ENCODE assay signal across 8 mouse cellular contexts in genomic region chr8:92356613-92357375, GRCm38 (mm10). TPM values are rescaled to one million over a fixed set of nuclear protein-coding genes. Genes with fewer than 3 reads are reported as not detected.
DNase-seq lines count a peak whose midpoint lies in the region; ATAC-seq and TF ChIP-seq lines count a peak whose summit lies in the region.

No protein-coding gene starts in this region.

- H3K9ac ChIP-seq in kidney, postnatal 0 days (ENCODE audit: low read depth, low read length): peak overlapping the region; percentile 52
- peak overlapping the region; percentile 94 for H3K9ac ChIP-seq in embryonic facial prominence, embryonic 14.5 days (ENCODE audit: low read depth, low read length)
- H3K9ac ChIP-seq in hindbrain, embryonic 16.5 days (ENCODE audit: low read depth, low read length): peak overlapping the region; percentile 67
- H3K9ac ChIP-seq in midbrain, embryonic 15.5 days: peak overlapping the region; percentile 35

- no peaks in the 10 kb centered on the region for H3K9me3 ChIP-seq in kidney, postnatal 0 days (replicated peaks; ENCODE audit: low read length)
- no peaks in the 10 kb centered on the region for H3K9me3 ChIP-seq in embryonic facial prominence, embryonic 14.5 days (ENCODE audit: control insufficient read depth, low read length)
- H3K9me3 ChIP-seq in hindbrain, embryonic 16.5 days (ENCODE audit: control insufficient read depth, low read length): no peaks in the 10 kb centered on the region
- H3K9me3 ChIP-seq in midbrain, embryonic 15.5 days: no peaks in the 10 kb centered on the region

- H3K36me3 ChIP-seq in kidney, postnatal 0 days (ENCODE audit: insufficient read depth, low read length): no peaks in the 10 kb centered on the region
- H3K36me3 ChIP-seq in embryonic facial prominence, embryonic 14.5 days (ENCODE audit: control insufficient read depth, insufficient read depth, low read length): peaks cover 9% of the 10 kb centered on the region; the same call in 1 of the 2 replicates
- H3K36me3 ChIP-seq in hindbrain, embryonic 16.5 days (ENCODE audit: control insufficient read depth, insufficient read depth, low read length): no peaks in the 10 kb centered on the region
- H3K36me3 ChIP-seq in midbrain, embryonic 15.5 days (replicated peaks): no peaks in the 10 kb centered on the region

- no peak for ATAC-seq in kidney, postnatal 0 days (replicated peaks; ENCODE audit: low FRiP score, low read depth)
- ATAC-seq in embryonic facial prominence, embryonic 14.5 days (ENCODE audit: low read depth): no peak
- ATAC-seq in hindbrain, embryonic 16.5 days: no peak; the same call in 1 of the 2 replicates
- ATAC-seq in midbrain, embryonic 15.5 days (replicated peaks): no peak; the same call in 1 of the 2 replicates

- WGBS in kidney, postnatal 0 days: 1% methylated on average over 40 of the region's 40 CpGs
- under 1% methylated on average over 32 of the region's 40 CpGs for WGBS in embryonic facial prominence, embryonic 14.5 days
- 1% methylated on average over 40 of the region's 40 CpGs for WGBS in hindbrain, embryonic 16.5 days
- WGBS in midbrain, embryonic 15.5 days: under 1% methylated on average over 40 of the region's 40 CpGs

- DNase-seq in kidney, postnatal 0 days (ENCODE audit: low spot score): no peak
- no peak for DNase-seq in kidney, postnatal 10 days
- DNase-seq in embryonic facial prominence, embryonic 14.5 days (ENCODE audit: low spot score): no peak
- DNase-seq in frontal cortex, adult 2 months (ENCODE audit: extremely low spot score in 1 of 2, low spot score in 1 of 2): no peak
- no peak for DNase-seq in thymus, postnatal 25 days
- DNase-seq in layer of hippocampus, postnatal 36 days: no peak

- H3K27ac ChIP-seq in kidney, postnatal 0 days: peak overlapping the region; percentile 61
- H3K27ac ChIP-seq in embryonic facial prominence, embryonic 14.5 days (replicated peaks; ENCODE audit: low read depth, low read length): peak overlapping the region; percentile 90
- peak overlapping the region; percentile 87 for H3K27ac ChIP-seq in hindbrain, embryonic 16.5 days (ENCODE audit: low read depth, low read length)
- peak overlapping the region; percentile 93 for H3K27ac ChIP-seq in midbrain, embryonic 15.5 days

- peak overlapping the region; percentile 74 for H3K4me2 ChIP-seq in kidney, postnatal 0 days (ENCODE audit: low read length)
- peak overlapping the region; percentile 69 for H3K4me2 ChIP-seq in embryonic facial prominence, embryonic 14.5 days (ENCODE audit: low read depth, low read length)
- peak overlapping the region; percentile 82 for H3K4me2 ChIP-seq in hindbrain, embryonic 16.5 days (ENCODE audit: low read length)
- peak overlapping the region; percentile 76 for H3K4me2 ChIP-seq in midbrain, embryonic 15.5 days

- no peak for TF ChIP-seq CTCF in kidney, postnatal 0 days (IDR thresholded peaks at IDR 0.05; ENCODE audit: low read depth)

- peaks cover 15% of the 10 kb centered on the region; the same call in 1 of the 2 replicates for H3K4me1 ChIP-seq in kidney, postnatal 0 days (replicated peaks; ENCODE audit: insufficient read depth, low read length)
- H3K4me1 ChIP-seq in embryonic facial prominence, embryonic 14.5 days (ENCODE audit: control insufficient read depth, insufficient read depth, low read length): peaks cover 12% of the 10 kb centered on the region
- H3K4me1 ChIP-seq in hindbrain, embryonic 16.5 days (ENCODE audit: control insufficient read depth, insufficient read depth, low read depth, low read length): peaks cover 13% of the 10 kb centered on the region
- peaks cover 46% of the 10 kb centered on the region for H3K4me1 ChIP-seq in midbrain, embryonic 15.5 days

- peaks cover 54% of the 10 kb centered on the region for H3K27me3 ChIP-seq in kidney, postnatal 0 days (ENCODE audit: insufficient read depth, low read length)
- H3K27me3 ChIP-seq in embryonic facial prominence, embryonic 14.5 days (replicated peaks; ENCODE audit: control insufficient read depth, insufficient read depth, low read length): peaks cover 26% of the 10 kb centered on the region
- peaks cover 7% of the 10 kb centered on the region for H3K27me3 ChIP-seq in hindbrain, embryonic 16.5 days (replicated peaks; ENCODE audit: control insufficient read depth, insufficient read depth, low read length)
- H3K27me3 ChIP-seq in midbrain, embryonic 15.5 days (replicated peaks): no peaks in the 10 kb centered on the region

- peak overlapping the region; percentile 60 for H3K4me3 ChIP-seq in kidney, postnatal 0 days (replicated peaks; ENCODE audit: low read depth, low read length)
- H3K4me3 ChIP-seq in embryonic facial prominence, embryonic 14.5 days (ENCODE audit: low read depth, low read length): peak overlapping the region; percentile 73
- peak overlapping the region; percentile 68 for H3K4me3 ChIP-seq in hindbrain, embryonic 16.5 days (ENCODE audit: low read length)
- H3K4me3 ChIP-seq in midbrain, embryonic 15.5 days: peak overlapping the region; percentile 70

RNA-seq across cellular contexts. Expression of gene Irx5, which starts 0.6 kb away (rescaled TPM):
- 3.0 and 3.9 TPM in 2 replicates for polyA plus RNA-seq in kidney, postnatal 0 days (2015; fragmentation: Nextera tagmentation; extraction: Ambion mirVana)
- 11.4 and 14.2 TPM in 2 replicates for polyA plus RNA-seq in embryonic facial prominence, embryonic 14.5 days (2014; fragmentation: Nextera tagmentation; extraction: Ambion mirVana)
- 8.0 and 9.4 TPM in 2 replicates for polyA plus RNA-seq in hindbrain, embryonic 16.5 days (2015; fragmentation: Nextera tagmentation; extraction: Ambion mirVana)
- 24.3 and 30.0 TPM in 2 replicates for polyA plus RNA-seq in midbrain, embryonic 15.5 days (2015; fragmentation: Nextera tagmentation; extraction: Ambion mirVana)
- 0.04 and 0.06 TPM in 2 replicates for polyA plus RNA-seq in frontal cortex, adult 2 months (2012; rRNA removed)
- under 1 TPM in 1 of 2 experiments, not detected in 1; 0.12 TPM for total RNA-seq in layer of hippocampus, postnatal 36 days (2021)

Comparison
In these comparisons a context has a peak if more than half of its experiments do, and no peak if none do; other contexts are left out.
1. H3K9ac ChIP-seq: peak in every context shown above with its lines; median percentile 94 in embryonic facial prominence, embryonic 14.5 days; 67 in hindbrain, embryonic 16.5 days; 52 in kidney, postnatal 0 days; 35 in midbrain, embryonic 15.5 days.